Mouse (Mus musculus) forebrain, embryonic 10.5 days (tissue): ENCODE measurements around the gene Foxred2. TPM values are rescaled to one million over a fixed set of nuclear protein-coding genes. Genes with fewer than 3 reads are reported as not detected.

Experiments used
- DNase-seq: peaks from one replicate; pipeline ENCODE4 v3.0.0-alpha.2; 2017; ENCODE audit warnings: low spot score; ENCODE audit errors: extremely low spot score
- H3K27ac ChIP-seq: fragments of 300-500 bp; sonication (generic); 2 replicates; pipeline ENCODE4 v1.5.1; 2016; ENCODE audit warnings: mild to moderate bottlenecking
- H3K27me3 ChIP-seq: fragments of 300-500 bp; sonication (generic); 2 replicates; pipeline ENCODE4 v1.6.1; 2016; ENCODE audit warnings: mild to moderate bottlenecking; ENCODE audit not compliant: poor library complexity, severe bottlenecking
- H3K36me3 ChIP-seq: fragments of 300-500 bp; sonication (generic); replicated peaks from 2 replicates; pipeline ENCODE4 v1.6.1; 2016; ENCODE audit warnings: mild to moderate bottlenecking, moderate library complexity
- H3K4me1 ChIP-seq: fragments of 300-500 bp; sonication (generic); 2 replicates; pipeline ENCODE4 v1.6.1; 2016
- H3K4me3 ChIP-seq: fragments of 300-500 bp; sonication (generic); 2 replicates; pipeline ENCODE4 v1.5.1; 2016; ENCODE audit warnings: mild to moderate bottlenecking, moderate library complexity
- H3K9me3 ChIP-seq: fragments of 300-500 bp; sonication (generic); 2 replicates; pipeline ENCODE4 v1.6.1; 2016; ENCODE audit warnings: mild to moderate bottlenecking, moderate library complexity
- WGBS: fragments of 180-500 bp; shearing (Covaris S2); methylation state at CpG from one replicate; pipeline ENCODE4 v1.1.7; 2016; 5-methylcytosine and 5-hydroxymethylcytosine counted together
- polyA plus RNA-seq: library from polyadenylated mRNA; unstranded; fragments of >200 nt; fragmentation: Nextera tagmentation; extraction: Ambion mirVana; gene quantifications from 2 replicates; pipeline ENCODE4 v1.2.1, GENCODE M21; 2016

Foxred2 gene
- polyA plus RNA-seq, 1 experiment from 2014 or later = 7.9 TPM

DNA sequence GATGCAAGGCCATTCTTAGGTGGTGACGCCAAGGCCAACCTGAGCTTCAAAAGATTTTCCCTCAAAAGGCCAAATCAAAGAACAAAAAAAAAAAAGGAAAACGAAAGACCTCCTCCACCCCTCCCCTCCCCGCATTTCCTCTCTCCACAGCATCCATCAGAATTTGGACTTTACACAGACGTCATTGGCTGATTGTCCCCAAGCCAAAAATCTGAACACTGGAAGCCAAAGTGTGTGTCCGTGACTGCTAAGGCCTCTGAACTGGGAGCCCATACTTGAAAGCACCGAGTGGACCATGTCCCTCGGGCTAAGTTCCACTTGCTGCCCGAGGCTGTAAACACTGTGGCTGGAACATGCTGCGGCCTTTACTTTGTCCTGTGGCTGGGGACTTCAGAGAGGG is 33.8 kb downstream of the Foxred2 start:
- no peaks in the 10 kb centered on the region for H3K9me3 ChIP-seq
- no peak for DNase-seq
- no peak overlapping the region for H3K27ac ChIP-seq
- H3K36me3 ChIP-seq = peaks cover 94% of the 10 kb centered on the region
- 86% methylated on average over 9 of the region's 9 CpGs for WGBS
- peaks cover 13% of the 10 kb centered on the region for H3K4me1 ChIP-seq
- H3K27me3 ChIP-seq = no peaks in the 10 kb centered on the region
- H3K4me3 ChIP-seq = no peak overlapping the region

DNA sequence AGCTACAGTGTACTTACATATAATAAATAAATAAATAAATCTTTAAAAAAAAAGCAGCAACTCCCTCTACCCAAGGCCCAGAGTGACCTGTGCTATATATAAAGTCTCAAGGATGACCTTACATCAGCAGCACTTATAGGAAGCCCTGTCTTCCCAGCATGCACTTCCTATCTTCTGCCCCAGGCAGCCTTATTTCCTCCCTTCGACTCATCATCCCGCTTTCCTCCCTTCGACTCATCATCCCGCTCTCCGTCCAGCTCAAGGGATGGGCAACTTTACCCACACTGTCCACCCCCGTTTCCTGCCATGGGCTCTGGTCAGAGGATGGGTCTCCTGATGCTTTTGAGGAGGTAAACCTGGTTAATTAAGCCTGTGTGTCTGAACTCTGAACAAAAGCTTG is 34.9 kb downstream of the Foxred2 start:
- no peaks in the 10 kb centered on the region for H3K9me3 ChIP-seq
- H3K36me3 ChIP-seq = peaks cover 94% of the 10 kb centered on the region
- no peak for DNase-seq
- 86% methylated on average over 6 of the region's 6 CpGs for WGBS
- H3K4me1 ChIP-seq = peaks cover 2% of the 10 kb centered on the region; the same call in 1 of the 2 replicates
- no peak overlapping the region for H3K4me3 ChIP-seq
- H3K27me3 ChIP-seq = no peaks in the 10 kb centered on the region
- H3K27ac ChIP-seq = no peak overlapping the region

DNA sequence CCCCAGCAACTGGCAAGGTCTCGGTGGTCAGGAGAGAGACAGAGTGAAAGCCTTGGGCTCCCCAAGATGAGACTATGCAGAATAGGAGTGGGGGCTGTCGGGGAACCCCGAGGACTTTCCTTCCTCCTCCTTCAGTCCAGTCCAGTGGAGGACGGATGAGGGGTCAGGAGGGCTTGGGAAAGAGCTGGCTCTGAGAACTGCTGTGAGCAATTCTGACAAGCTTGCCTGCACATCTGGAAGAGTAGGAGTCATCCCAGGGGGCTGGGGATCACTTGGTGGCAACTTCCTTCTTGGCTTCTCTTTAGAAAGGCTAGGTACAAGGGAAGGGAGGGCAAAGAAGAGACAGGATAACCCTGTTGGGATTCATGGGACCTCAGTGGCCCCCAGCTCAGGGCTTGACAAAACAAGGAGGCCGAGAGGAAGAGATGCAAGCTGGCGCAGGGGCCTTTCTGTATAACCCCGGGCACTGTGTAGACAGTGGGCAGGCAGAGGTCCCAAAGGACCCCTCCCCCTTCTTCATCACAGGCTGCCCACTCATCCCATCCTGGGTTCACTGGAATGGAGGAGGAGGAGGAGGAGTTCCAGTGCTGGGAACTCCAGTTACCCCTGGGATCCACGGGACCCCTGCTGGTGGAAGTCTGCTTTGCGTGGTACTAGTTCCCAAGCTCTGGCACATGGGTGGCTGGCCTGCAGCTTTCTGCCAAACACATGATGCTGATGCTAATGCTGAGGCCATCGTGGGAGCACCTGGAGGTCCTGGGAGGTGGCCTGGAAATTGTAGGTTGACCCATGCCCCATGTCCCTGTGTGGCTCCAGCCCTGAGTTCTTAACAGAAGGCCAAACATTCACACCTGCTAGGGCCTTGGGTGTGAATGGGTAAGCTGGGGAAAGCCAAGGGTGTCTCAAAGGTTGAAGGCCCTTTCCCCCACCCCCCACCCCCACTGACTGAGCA is 35.7 kb downstream of the Foxred2 start:
- no peaks in the 10 kb centered on the region for H3K9me3 ChIP-seq
- 84% methylated on average over 10 of the region's 10 CpGs for WGBS
- no peaks in the 10 kb centered on the region for H3K4me1 ChIP-seq
- peaks cover 94% of the 10 kb centered on the region for H3K36me3 ChIP-seq
- no peak for DNase-seq
- no peak overlapping the region for H3K27ac ChIP-seq
- H3K27me3 ChIP-seq = no peaks in the 10 kb centered on the region
- H3K4me3 ChIP-seq = no peak overlapping the region

DNA sequence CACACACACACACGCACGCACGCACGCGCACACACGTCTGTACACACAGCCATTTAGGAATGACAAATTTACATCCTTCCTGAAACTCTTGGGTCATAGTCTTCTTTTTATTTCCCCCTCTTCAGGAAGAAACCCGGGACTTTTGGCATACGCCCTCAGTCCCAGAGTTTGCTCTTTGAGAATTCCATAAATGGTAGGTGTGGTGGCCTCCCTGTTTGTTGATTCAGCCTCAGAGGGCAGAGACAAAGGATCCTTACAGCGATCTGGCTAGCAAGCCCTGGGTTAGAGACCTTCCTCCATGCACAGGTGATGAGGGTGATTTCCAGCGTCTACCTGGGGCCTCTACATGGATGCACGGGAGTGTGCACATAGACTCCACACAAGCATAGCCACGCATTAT is 37.1 kb downstream of the Foxred2 start:
- H3K4me3 ChIP-seq = no peak overlapping the region
- H3K27ac ChIP-seq = no peak overlapping the region
- no peaks in the 10 kb centered on the region for H3K27me3 ChIP-seq
- no peaks in the 10 kb centered on the region for H3K4me1 ChIP-seq
- peaks cover 95% of the 10 kb centered on the region for H3K36me3 ChIP-seq
- H3K9me3 ChIP-seq = no peaks in the 10 kb centered on the region
- no peak for DNase-seq
- WGBS = 94% methylated on average over 12 of the region's 12 CpGs

DNA sequence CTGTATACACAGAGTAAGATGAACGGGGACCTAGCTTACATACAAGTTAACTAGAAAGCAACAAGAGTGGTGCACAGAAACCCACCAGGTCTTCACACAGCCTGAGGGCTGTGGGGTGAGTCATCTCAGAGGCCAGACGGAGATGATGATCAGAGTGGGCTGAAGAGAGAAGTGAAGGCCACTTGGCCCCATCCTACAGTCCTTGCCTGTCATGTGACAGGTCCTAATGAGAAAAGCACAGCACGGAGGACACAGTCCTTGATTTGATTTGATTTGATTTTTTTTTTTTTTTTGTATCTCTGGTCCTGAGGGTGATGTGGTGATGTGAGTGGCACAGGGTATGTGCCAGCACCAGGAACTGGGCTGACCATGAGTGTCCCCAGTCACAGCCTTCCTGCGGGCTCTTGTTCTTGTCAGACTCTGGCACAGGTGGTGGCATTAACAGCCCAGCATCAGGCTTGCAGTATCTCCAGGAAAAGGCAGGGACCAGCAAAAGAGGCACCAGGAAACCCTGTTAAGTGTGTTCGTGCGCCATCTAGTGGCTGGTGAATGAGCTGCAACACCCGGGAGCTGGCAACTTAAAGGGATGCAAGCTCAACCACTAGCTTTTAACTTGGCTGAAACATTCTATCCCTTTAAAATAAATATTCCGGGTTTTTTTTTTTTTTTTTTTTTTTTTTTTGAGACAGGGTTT is 39.5 kb downstream of the Foxred2 start:
- DNase-seq = peak; percentile 89
- no peak overlapping the region for H3K27ac ChIP-seq

DNA sequence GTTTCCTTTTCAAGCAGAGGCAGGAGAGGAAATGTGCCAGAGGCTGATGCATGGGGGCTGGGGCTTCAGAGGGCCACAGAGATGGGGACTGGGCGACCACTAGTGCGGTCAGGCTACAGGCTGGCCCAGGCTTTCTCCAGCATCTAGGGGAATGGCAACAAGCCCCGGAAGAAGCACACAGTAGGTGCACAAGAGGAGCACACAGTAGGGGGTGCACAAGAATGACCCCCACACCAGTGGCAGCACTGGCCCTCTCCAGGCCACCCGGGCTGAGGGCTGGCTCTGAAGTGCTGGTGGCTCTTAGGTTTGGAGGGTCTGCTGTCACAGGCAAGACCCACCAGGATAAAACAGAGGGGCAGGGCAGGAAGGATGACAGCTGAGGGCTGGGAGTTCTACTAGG is 41.2 kb downstream of the Foxred2 start:
- DNase-seq = no peak
- Histone ChIP-seq H3K4me3 (no peak overlapping the region), H3K36me3 (peaks cover 62% of the 10 kb centered on the region), H3K9me3 (no peaks in the 10 kb centered on the region), H3K4me1 (peaks cover 27% of the 10 kb centered on the region), H3K27me3 (no peaks in the 10 kb centered on the region), H3K27ac (no peak overlapping the region)
- 98% methylated on average over 4 of the region's 4 CpGs for WGBS

More for the DNA sequence above, 39.5 kb downstream of the Foxred2 start:
- 43% methylated on average over 8 of the region's 8 CpGs for WGBS
- peaks cover 12% of the 10 kb centered on the region for H3K4me1 ChIP-seq
- H3K36me3 ChIP-seq = peaks cover 78% of the 10 kb centered on the region
- H3K27me3 ChIP-seq = no peaks in the 10 kb centered on the region
- H3K4me3 ChIP-seq = no peak overlapping the region
- H3K9me3 ChIP-seq = no peaks in the 10 kb centered on the region

DNA sequence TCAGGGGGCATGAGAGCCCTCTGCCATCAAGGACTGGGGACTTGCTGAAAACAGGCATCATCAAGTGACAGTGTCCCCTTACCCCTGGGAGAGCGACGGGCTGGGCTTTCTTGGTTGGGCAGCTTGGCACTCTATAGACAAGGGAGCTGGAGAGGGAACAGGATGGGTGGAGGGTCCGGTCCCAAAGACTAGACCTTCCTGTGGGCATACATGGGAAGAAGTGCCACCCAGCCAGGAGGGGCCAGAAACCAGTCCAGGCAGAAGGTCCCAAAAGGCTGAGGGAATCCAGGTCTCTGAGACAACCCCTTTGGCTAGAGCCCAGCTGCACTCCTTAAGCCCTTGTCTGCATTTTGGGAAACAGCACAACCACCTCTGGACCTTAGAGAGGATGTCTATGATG is 42.0 kb downstream of the Foxred2 start:
- 90% methylated on average over 3 of the region's 3 CpGs for WGBS
- Histone ChIP-seq H3K36me3 (peaks cover 55% of the 10 kb centered on the region), H3K27ac (no peak overlapping the region), H3K4me3 (no peak overlapping the region), H3K9me3 (no peaks in the 10 kb centered on the region), H3K27me3 (no peaks in the 10 kb centered on the region), H3K4me1 (peaks cover 27% of the 10 kb centered on the region)
- no peak for DNase-seq

DNA sequence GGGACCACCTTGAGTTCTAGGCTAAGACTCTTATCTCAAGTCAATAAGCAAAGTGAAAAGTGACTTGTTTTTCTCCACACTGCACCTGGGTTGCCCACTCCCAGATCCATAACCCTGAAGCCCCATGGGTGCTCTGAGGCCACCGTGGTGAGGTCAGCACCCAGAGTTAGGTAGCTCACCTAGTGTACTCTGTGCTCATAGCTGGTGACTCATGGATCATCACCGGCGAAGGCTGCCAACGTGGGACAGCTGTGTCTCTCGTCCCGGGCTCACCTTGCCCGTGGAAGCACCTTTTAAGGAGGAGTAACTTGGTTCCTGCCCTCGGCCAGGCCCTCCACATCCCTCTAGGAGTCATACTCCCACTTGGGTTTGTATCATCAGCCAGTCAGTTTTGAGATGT is 43.5 kb downstream of the Foxred2 start:
- WGBS = 87% methylated on average over 8 of the region's 8 CpGs
- peaks cover 40% of the 10 kb centered on the region for H3K36me3 ChIP-seq
- no peak for DNase-seq
- H3K4me1 ChIP-seq = peaks cover 34% of the 10 kb centered on the region
- H3K4me3 ChIP-seq = no peak overlapping the region
- no peaks in the 10 kb centered on the region for H3K9me3 ChIP-seq
- H3K27ac ChIP-seq = peak overlapping the region; percentile 58; the same call in 1 of the 2 replicates
- H3K27me3 ChIP-seq = no peaks in the 10 kb centered on the region

DNA sequence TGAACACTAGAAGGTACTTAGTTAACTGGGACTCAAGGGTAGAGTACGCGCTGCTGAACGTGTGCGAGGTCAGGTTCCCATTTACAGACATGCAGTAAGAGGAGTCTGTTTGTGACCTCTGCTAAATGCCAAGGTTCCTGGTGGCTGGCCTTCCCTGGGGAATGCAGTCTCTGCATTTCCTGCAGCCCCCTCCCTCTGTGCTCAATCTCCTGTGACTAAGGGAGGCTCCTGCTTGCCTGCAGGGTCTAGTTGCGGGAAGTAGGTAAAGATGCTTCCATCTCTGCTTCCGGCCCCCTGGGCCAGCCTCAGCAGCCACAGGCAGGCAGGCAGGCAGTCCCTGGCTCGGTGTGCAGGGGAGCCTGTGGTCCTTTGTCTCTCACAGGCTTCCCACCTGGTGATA is 43.9 kb downstream of the Foxred2 start:
- whole genome bisulfite sequencing = 70% methylated on average over 7 of the region's 7 CpGs
- DNase-seq = no peak
- H3K36me3 ChIP-seq = peaks cover 35% of the 10 kb centered on the region
- no peaks in the 10 kb centered on the region for H3K9me3 ChIP-seq
- H3K4me3 ChIP-seq = no peak overlapping the region
- peak overlapping the region; percentile 58 for H3K27ac ChIP-seq
- peaks cover 39% of the 10 kb centered on the region for H3K4me1 ChIP-seq
- H3K27me3 ChIP-seq = no peaks in the 10 kb centered on the region; the same call in 1 of the 2 replicates

DNA sequence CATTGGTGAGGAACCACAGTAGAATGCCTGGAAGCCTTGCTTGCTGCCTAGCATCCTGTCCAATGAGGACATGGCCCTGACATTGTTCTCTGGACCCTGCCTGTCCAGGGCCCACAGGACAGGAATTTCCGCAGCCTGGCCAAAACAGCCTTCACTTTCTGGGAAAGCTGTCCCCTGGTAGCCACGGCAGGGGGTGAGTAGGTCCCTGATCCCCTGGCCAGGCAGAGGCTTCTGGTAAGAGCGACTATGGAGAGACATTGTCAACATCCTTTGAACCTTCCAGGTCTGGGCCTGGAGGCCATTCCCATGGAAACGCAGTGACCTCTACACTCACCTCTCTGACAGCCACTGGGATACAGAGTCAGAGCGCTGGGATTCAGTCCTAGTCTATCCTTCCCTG is 44.5 kb downstream of the Foxred2 start:
- no peak for DNase-seq
- no peaks in the 10 kb centered on the region for H3K9me3 ChIP-seq
- peak overlapping the region; percentile 58 for H3K27ac ChIP-seq
- 48% methylated on average over 5 of the region's 5 CpGs for WGBS
- peaks cover 33% of the 10 kb centered on the region for H3K36me3 ChIP-seq
- peaks cover 44% of the 10 kb centered on the region for H3K4me1 ChIP-seq
- no peak overlapping the region for H3K4me3 ChIP-seq
- H3K27me3 ChIP-seq = peaks cover 5% of the 10 kb centered on the region

DNA sequence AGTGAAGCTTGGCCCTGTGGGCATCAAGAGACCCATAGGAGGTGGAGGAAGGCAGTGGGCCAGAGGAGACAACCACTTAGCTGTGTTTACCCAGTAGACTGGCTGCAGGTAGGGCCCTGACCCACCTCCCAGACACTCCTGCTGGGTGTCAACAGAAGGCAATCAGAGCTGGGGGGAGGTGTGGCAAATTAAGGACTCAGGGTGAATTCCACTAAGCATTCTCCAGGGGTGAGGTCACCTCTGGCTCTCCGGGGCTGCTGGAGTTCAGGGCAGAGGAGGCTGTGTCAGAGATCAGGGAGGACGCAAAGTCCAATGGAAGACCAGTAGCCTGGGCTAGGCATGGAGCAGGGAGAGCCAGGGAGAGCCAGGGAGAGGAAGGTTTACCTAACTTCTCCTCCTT is 45.5 kb downstream of the Foxred2 start:
- Histone ChIP-seq H3K36me3 (peaks cover 24% of the 10 kb centered on the region), H3K4me1 (peaks cover 54% of the 10 kb centered on the region)
- no peak for DNase-seq

DNA sequence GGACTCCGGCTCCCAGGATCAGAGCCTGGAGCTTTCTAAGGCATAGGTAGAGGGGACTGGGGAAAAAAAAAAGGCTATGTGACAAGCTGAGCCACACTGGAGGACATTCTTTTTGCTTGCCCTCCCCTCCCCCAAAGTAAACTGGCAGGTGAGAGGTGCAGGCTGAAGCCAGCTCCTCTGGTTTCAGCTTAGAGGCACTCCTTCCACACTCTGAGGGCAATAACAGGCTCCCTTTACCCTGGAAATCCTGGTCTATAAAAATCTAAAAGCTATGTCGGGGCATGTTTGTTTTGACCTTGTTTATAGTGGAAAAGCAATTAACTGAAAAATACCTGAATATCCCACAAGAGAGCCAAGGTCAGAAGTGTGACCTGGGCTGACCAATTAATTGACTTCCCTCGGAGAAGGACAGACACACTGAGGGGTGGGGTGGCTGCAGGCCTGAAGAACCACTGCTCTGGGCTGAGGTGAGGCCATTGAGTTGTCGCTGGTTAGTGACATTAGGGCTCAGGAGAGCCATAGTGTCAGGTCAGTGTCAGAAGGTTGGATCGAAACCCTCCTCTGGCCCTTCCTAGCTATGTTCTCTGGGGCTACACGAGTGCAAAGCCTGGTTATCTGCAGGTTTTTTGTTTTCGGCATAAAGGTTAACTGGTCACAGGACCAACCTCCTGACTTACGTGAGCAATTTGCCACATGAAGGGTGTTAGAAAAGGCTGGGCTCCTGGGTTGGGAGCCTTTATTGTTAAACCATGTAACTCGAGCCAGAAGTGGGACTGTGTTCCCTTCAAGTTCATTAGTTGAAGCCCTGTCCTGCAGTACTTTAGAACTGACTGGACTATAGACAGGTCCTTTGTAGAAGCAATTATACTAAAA is 48.6 kb downstream of the Foxred2 start:
- no peaks in the 10 kb centered on the region for H3K9me3 ChIP-seq
- no peak overlapping the region for H3K4me3 ChIP-seq
- DNase-seq = no peak
- H3K27ac ChIP-seq = no peak overlapping the region
- H3K4me1 ChIP-seq = peaks cover 76% of the 10 kb centered on the region
- no peaks in the 10 kb centered on the region for H3K36me3 ChIP-seq
- whole genome bisulfite sequencing = 54% methylated on average over 9 of the region's 9 CpGs
- peaks cover 36% of the 10 kb centered on the region for H3K27me3 ChIP-seq

More for the DNA sequence above, 45.5 kb downstream of the Foxred2 start:
- WGBS = 23% methylated on average over 2 of the region's 2 CpGs
- H3K4me3 ChIP-seq = no peak overlapping the region
- H3K9me3 ChIP-seq = no peaks in the 10 kb centered on the region
- 0 out of 2 replicates have a peak overlapping the region, but pooled peaks have one; percentile 35 for H3K27ac ChIP-seq
- peaks cover 14% of the 10 kb centered on the region for H3K27me3 ChIP-seq
